Mouse (Mus musculus): ENCODE measurements around the gene Tubd1.

DNA sequence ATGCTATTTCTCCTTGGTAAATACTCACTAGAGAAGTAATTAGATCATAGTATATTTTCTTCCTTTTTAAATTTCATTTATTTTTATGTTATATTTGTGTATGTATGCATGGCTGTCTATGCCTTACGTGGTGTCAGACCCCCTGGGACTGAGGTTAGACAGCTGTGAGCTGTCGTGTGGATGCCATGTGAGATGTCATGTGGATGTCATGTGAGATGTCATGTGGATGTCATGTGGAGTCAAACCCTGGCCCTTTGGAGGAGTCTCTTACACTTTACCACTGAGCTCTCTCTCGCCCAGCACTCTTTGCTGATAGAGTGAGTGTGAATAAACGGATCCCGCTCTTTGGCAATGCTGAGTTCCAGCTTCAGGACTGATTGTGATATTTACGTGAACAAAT is 8.7 kb downstream of the Tubd1 start:
- no peak for TF ChIP-seq CTCF (IDR thresholded peaks at IDR 0.05; ENCODE audit: low read depth)
- TF ChIP-seq EP300 (IDR thresholded peaks at IDR 0.05; ENCODE audit: low read depth) = no peak

All from heart, postnatal 0 days (tissue).